Mouse (Mus musculus) ES-E14 (cell line): ENCODE results near the gene Ndufs2.

Experiments used
- HCFC1 ChIP-seq: IDR thresholded peaks from 2 replicates; pipeline ENCODE4 v1.6.1; 2012; ENCODE audit warnings: low read length, inconsistent platforms, borderline replicate concordance; ENCODE audit not compliant: insufficient read depth
- ZC3H11A ChIP-seq: IDR thresholded peaks from 2 replicates; pipeline ENCODE4 v1.6.1; 2012; ENCODE audit warnings: low read depth, mild to moderate bottlenecking, inconsistent platforms, low read length, borderline replicate concordance

- no peak for TF ChIP-seq HCFC1
- TF ChIP-seq ZC3H11A = no peak
Observed at GRCm38 (mm10) chr1:171200769-171201168, 50.4 kb downstream of the Ndufs2 start.
